Mouse (Mus musculus) heart, embryonic 12.5 days (tissue): ENCODE results near the gene Ms4a4c. TPM values are rescaled to one million over a fixed set of nuclear protein-coding genes. Genes with fewer than 3 reads are reported as not detected.

Experiments used
- ATAC-seq: fragments of 200-750 bp; cut with Nextera tagmentation; 2 replicates; pipeline ENCODE4 v1.8.0; 2017; ENCODE audit warnings: moderate TSS enrichment, moderate library complexity; ENCODE audit not compliant: insufficient number of reproducible peaks, low FRiP score
- H3K27ac ChIP-seq: fragments of 300-500 bp; sonication (generic); 2 replicates; pipeline ENCODE4 v1.5.1; 2016; ENCODE audit warnings: mild to moderate bottlenecking, moderate library complexity; ENCODE audit not compliant: poor library complexity, severe bottlenecking
- H3K27me3 ChIP-seq: fragments of 300-500 bp; sonication (generic); replicated peaks from 2 replicates; pipeline ENCODE4 v1.6.1; 2016; ENCODE audit warnings: mild to moderate bottlenecking, moderate library complexity
- H3K36me3 ChIP-seq: fragments of 300-500 bp; sonication (generic); 2 replicates; pipeline ENCODE4 v1.6.1; 2016; ENCODE audit warnings: mild to moderate bottlenecking, moderate library complexity
- H3K4me1 ChIP-seq: fragments of 300-500 bp; sonication (generic); replicated peaks from 2 replicates; pipeline ENCODE4 v1.6.1; 2016; ENCODE audit warnings: mild to moderate bottlenecking
- H3K4me2 ChIP-seq: fragments of 300-500 bp; sonication (generic); 2 replicates; pipeline ENCODE4 v1.6.1; 2016; ENCODE audit warnings: mild to moderate bottlenecking, moderate library complexity
- H3K4me3 ChIP-seq: fragments of 300-500 bp; sonication (generic); 2 replicates; pipeline ENCODE4 v1.5.1; 2016; ENCODE audit warnings: mild to moderate bottlenecking
- H3K9ac ChIP-seq: fragments of 300-500 bp; sonication (generic); 2 replicates; pipeline ENCODE4 v1.6.1; 2016; ENCODE audit warnings: mild to moderate bottlenecking, moderate library complexity
- H3K9me3 ChIP-seq: fragments of 300-500 bp; sonication (generic); replicated peaks from 2 replicates; pipeline ENCODE4 v1.6.1; 2016; ENCODE audit warnings: mild to moderate bottlenecking, moderate library complexity
- WGBS: fragments of 180-500 bp; shearing (Covaris S2); methylation state at CpG from one replicate; pipeline ENCODE4 v1.1.7; 2016; 5-methylcytosine and 5-hydroxymethylcytosine counted together
- polyA plus RNA-seq: library from polyadenylated mRNA; unstranded; fragments of >200 nt; fragmentation: Nextera tagmentation; extraction: Ambion mirVana; gene quantifications from 2 replicates; pipeline ENCODE4 v1.2.1, GENCODE M21; 2016

The Ms4a4c gene
- polyA plus RNA-seq = not detected in 2 replicates

DNA sequence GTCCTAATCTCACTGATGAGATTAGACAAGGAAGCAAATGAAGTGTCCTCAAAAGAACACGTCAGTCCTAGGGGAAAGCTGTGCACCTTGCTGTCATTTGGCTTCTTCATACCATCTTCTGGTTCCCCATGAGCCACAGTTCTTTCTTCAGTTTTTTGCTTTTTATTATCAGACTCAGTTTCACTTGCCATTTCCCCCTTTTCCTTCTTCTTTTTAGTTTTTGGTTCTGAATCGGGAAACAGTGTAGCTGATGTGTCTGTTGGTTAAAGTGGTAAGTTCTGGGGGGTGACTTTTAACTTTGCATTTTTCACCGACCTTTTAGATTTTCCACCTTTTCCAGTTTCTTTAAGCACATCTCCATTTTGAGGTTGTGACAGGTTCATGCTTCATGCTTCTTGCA, at the start of gene Ms4a4c:
Gene Ms4a4c, plus strand, starts transcription at position 244 of the 400 bp plus-strand sequence.
- 68% methylated on average over 3 of the region's 3 CpGs for WGBS
- Histone ChIP-seq H3K4me1 (no peaks in the 10 kb centered on the region), H3K4me2 (no peak within 1 kb of the TSS), H3K36me3 (no peaks in the 10 kb centered on the region), H3K27ac (no peak within 1 kb of the TSS), H3K9me3 (no peaks in the 10 kb centered on the region), H3K4me3 (no peak within 1 kb of the TSS), H3K9ac (no peak within 1 kb of the TSS), H3K27me3 (no peaks in the 10 kb centered on the region)
- no peak for ATAC-seq

- Histone ChIP-seq H3K4me1 (no peaks in the 10 kb centered on the region), H3K36me3 (no peaks in the 10 kb centered on the region), H3K4me3 (no peak overlapping the region), H3K27ac (no peak overlapping the region), H3K27me3 (no peaks in the 10 kb centered on the region), H3K9ac (no peak overlapping the region), H3K4me2 (no peak overlapping the region), H3K9me3 (no peaks in the 10 kb centered on the region)
- ATAC-seq = no peak
- WGBS = 76% methylated on average over 7 of the region's 7 CpGs
These were observed 48.8 kb upstream of the Ms4a4c start for GRCm38 (mm10) chr19:11355730-11356129.

DNA sequence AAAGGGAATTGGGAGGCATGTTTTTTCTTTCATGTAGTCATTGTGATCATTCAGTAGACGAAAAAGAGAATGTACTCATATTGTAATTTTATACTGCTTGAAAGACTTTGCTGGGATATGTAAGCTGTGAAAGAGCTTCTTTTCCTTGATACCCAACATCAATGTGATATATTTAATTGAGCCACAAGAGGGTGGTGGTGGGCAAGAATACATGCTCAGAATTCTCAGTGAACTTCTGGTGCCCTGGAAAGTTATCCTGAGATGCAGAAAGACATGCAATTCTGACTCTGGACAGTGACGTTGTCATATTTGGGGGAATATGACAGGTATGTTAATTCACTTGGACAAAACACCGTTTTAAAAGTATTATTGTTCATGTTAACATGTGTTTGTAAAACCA, 44.5 kb upstream of the Ms4a4c start:
- no peaks in the 10 kb centered on the region for H3K9me3 ChIP-seq
- 55% methylated on average over 3 of the region's 3 CpGs for WGBS
- no peak for ATAC-seq
- no peak overlapping the region for H3K9ac ChIP-seq
- H3K4me3 ChIP-seq = no peak overlapping the region
- no peak overlapping the region for H3K4me2 ChIP-seq
- H3K36me3 ChIP-seq = no peaks in the 10 kb centered on the region
- H3K4me1 ChIP-seq = no peaks in the 10 kb centered on the region
- H3K27ac ChIP-seq = no peak overlapping the region
- H3K27me3 ChIP-seq = no peaks in the 10 kb centered on the region

GRCm38 (mm10) chr19:11362002-11362401, 42.6 kb upstream of the Ms4a4c start:
- H3K9me3 ChIP-seq = no peaks in the 10 kb centered on the region
- no peaks in the 10 kb centered on the region for H3K27me3 ChIP-seq
- ATAC-seq = no peak
- no peak overlapping the region for H3K27ac ChIP-seq
- H3K4me1 ChIP-seq = no peaks in the 10 kb centered on the region
- H3K36me3 ChIP-seq = no peaks in the 10 kb centered on the region
- H3K4me2 ChIP-seq = no peak overlapping the region
- no peak overlapping the region for H3K9ac ChIP-seq
- H3K4me3 ChIP-seq = no peak overlapping the region

DNA sequence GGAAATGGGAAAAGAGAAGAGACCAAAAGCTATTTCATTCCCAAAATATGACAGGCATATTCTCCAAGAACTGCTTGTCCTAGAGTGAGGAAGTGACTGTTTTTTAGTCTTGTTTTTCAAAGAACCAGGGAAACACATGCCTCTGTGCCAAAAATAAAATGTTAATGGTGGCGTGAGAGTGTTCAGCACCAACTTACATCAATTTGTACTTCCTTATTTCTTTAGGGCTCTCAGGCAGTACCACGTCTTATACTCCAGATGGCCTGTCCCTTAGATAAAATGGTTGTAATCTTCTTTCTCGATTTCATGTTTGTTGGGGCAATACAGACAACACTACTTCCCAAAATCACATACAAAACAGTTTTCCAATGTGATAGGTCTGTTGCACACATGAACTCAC, 36.3 kb upstream of the Ms4a4c start:
- no peaks in the 10 kb centered on the region for H3K27me3 ChIP-seq
- ATAC-seq = no peak
- no peak overlapping the region for H3K27ac ChIP-seq
- no peak overlapping the region for H3K9ac ChIP-seq
- no peak overlapping the region for H3K4me3 ChIP-seq
- H3K4me1 ChIP-seq = no peaks in the 10 kb centered on the region
- H3K4me2 ChIP-seq = no peak overlapping the region
- H3K9me3 ChIP-seq = no peaks in the 10 kb centered on the region
- H3K36me3 ChIP-seq = no peaks in the 10 kb centered on the region
- WGBS = 68% methylated on average over 3 of the region's 3 CpGs

- ATAC-seq = no peak
- no peaks in the 10 kb centered on the region for H3K27me3 ChIP-seq
These were observed 33.4 kb upstream of the Ms4a4c start for GRCm38 (mm10) chr19:11371181-11371580.

DNA sequence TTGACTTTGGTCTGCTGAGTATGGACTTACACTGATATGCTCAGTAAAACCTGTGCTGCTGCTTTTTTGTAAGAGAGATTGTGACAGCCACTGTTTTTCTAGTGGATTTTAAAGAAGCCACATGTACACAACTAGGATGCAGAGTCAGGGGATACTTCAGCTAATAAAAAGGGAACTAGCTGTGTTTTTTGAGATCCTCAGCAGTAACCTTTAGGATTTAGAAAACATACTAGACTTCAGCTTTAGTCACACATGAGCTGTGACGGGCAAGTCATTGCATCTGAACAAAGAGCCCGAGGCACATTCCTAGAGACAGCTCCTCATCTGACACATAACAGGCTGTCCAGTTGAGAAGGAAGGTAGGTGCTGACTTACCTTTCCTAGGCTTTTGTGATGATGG, 29.3 kb upstream of the Ms4a4c start, which contains the start of gene Ms4a4a:
Gene Ms4a4a, plus strand, starts transcription at position 251 of the 400 bp plus-strand sequence.
- no peak within 1 kb of the TSS for H3K27ac ChIP-seq
- H3K4me1 ChIP-seq = no peaks in the 10 kb centered on the region
- H3K27me3 ChIP-seq = no peaks in the 10 kb centered on the region
- H3K4me3 ChIP-seq = no peak within 1 kb of the TSS
- 74% methylated on average over 2 of the region's 2 CpGs for whole genome bisulfite sequencing
- no peaks in the 10 kb centered on the region for H3K9me3 ChIP-seq
- H3K9ac ChIP-seq = no peak within 1 kb of the TSS
- H3K4me2 ChIP-seq = no peak within 1 kb of the TSS
- H3K36me3 ChIP-seq = no peaks in the 10 kb centered on the region
- ATAC-seq = no peak

More at GRCm38 (mm10) chr19:11371181-11371580, 33.4 kb upstream of the Ms4a4c start:
- Histone ChIP-seq H3K9me3 (no peaks in the 10 kb centered on the region), H3K4me1 (no peaks in the 10 kb centered on the region), H3K36me3 (no peaks in the 10 kb centered on the region), H3K4me2 (no peak overlapping the region), H3K27ac (no peak overlapping the region), H3K9ac (no peak overlapping the region), H3K4me3 (no peak overlapping the region)

- Histone ChIP-seq H3K9ac (no peak overlapping the region), H3K36me3 (no peaks in the 10 kb centered on the region), H3K27me3 (no peaks in the 10 kb centered on the region), H3K9me3 (no peaks in the 10 kb centered on the region), H3K4me2 (no peak overlapping the region), H3K4me1 (no peaks in the 10 kb centered on the region), H3K4me3 (no peak overlapping the region), H3K27ac (no peak overlapping the region)
- 66% methylated on average over 2 of the region's 2 CpGs for WGBS
- ATAC-seq = no peak
These were observed 28.2 kb upstream of the Ms4a4c start for GRCm38 (mm10) chr19:11376399-11376798.

- H3K27ac ChIP-seq = no peak overlapping the region
- no peak for ATAC-seq
- no peaks in the 10 kb centered on the region for H3K4me1 ChIP-seq
- H3K27me3 ChIP-seq = no peaks in the 10 kb centered on the region
- no peak overlapping the region for H3K9ac ChIP-seq
- 66% methylated on average over 2 of the region's 2 CpGs for WGBS
- H3K4me2 ChIP-seq = no peak overlapping the region
- no peak overlapping the region for H3K4me3 ChIP-seq
- no peaks in the 10 kb centered on the region for H3K9me3 ChIP-seq
- no peaks in the 10 kb centered on the region for H3K36me3 ChIP-seq
These were observed 17.5 kb upstream of the Ms4a4c start for GRCm38 (mm10) chr19:11387109-11387508.

- H3K4me2 ChIP-seq = no peak overlapping the region
- no peaks in the 10 kb centered on the region for H3K9me3 ChIP-seq
- no peaks in the 10 kb centered on the region for H3K36me3 ChIP-seq
- no peak overlapping the region for H3K27ac ChIP-seq
- WGBS = 69% methylated on average over 4 of the region's 4 CpGs
- ATAC-seq = no peak
- H3K4me3 ChIP-seq = no peak overlapping the region
- H3K9ac ChIP-seq = no peak overlapping the region
- H3K4me1 ChIP-seq = no peaks in the 10 kb centered on the region
- no peaks in the 10 kb centered on the region for H3K27me3 ChIP-seq
These were observed 16.9 kb upstream of the Ms4a4c start for GRCm38 (mm10) chr19:11387685-11388084.

GRCm38 (mm10) chr19:11388949-11389348, 15.6 kb upstream of the Ms4a4c start:
- H3K4me3 ChIP-seq = no peak overlapping the region
- 78% methylated on average over 2 of the region's 2 CpGs for WGBS

GRCm38 (mm10) chr19:11395769-11396168, 8.8 kb upstream of the Ms4a4c start:
- H3K9ac ChIP-seq = no peak overlapping the region
- no peaks in the 10 kb centered on the region for H3K27me3 ChIP-seq
- ATAC-seq = no peak
- H3K36me3 ChIP-seq = no peaks in the 10 kb centered on the region
- H3K4me1 ChIP-seq = no peaks in the 10 kb centered on the region
- no peak overlapping the region for H3K4me2 ChIP-seq
- H3K27ac ChIP-seq = no peak overlapping the region
- H3K4me3 ChIP-seq = no peak overlapping the region
- H3K9me3 ChIP-seq = no peaks in the 10 kb centered on the region

More at GRCm38 (mm10) chr19:11388949-11389348, 15.6 kb upstream of the Ms4a4c start:
- H3K36me3 ChIP-seq = no peaks in the 10 kb centered on the region
- H3K4me2 ChIP-seq = no peak overlapping the region
- no peak overlapping the region for H3K9ac ChIP-seq
- ATAC-seq = no peak
- no peaks in the 10 kb centered on the region for H3K9me3 ChIP-seq
- no peaks in the 10 kb centered on the region for H3K4me1 ChIP-seq
- H3K27ac ChIP-seq = no peak overlapping the region
- H3K27me3 ChIP-seq = no peaks in the 10 kb centered on the region
